Mouse (Mus musculus): ENCODE measurements around the gene Gm42372. TPM values are rescaled to one million over a fixed set of nuclear protein-coding genes. Genes with fewer than 3 reads are reported as not detected.

The Gm42372 gene
- total RNA-seq, 2 experiments from 2014 or later, result not detected

GRCm38 (mm10) chr7:16956410-16957265 lies 26.2 kb upstream of the Gm42372 start:
- intact Hi-C loops (cut with DNase I), result no loop called here
- no peak for DNase-seq (ENCODE audit: low spot score)

- intact Hi-C loops (cut with DNase I), result no loop called here
- DNase-seq (ENCODE audit: low spot score), result no peak
These were observed 23.2 kb upstream of the Gm42372 start, which contains the start of gene Pnmal1 for GRCm38 (mm10) chr7:16959539-16960187. Gene Pnmal1 (plus strand): TSS chr7:16959679.

GRCm38 (mm10) chr7:16961678-16962077 lies 21.2 kb upstream of the Gm42372 start:
- intact Hi-C loops (cut with DNase I), result no loop called here
- DNase-seq (ENCODE audit: low spot score), result no peak

GRCm38 (mm10) chr7:16968414-16968813 lies 14.5 kb upstream of the Gm42372 start:
- intact Hi-C loops (cut with DNase I), result no loop called here
- no peak for DNase-seq (ENCODE audit: low spot score)

- intact Hi-C loops (cut with DNase I), result no loop called here
- no peak for DNase-seq (ENCODE audit: low spot score)
These were observed 11.7 kb upstream of the Gm42372 start for GRCm38 (mm10) chr7:16971160-16971559.

GRCm38 (mm10) chr7:16974018-16974417 lies 8.9 kb upstream of the Gm42372 start:
- DNase-seq (ENCODE audit: low spot score), result peak; percentile 53
- intact Hi-C loops (cut with DNase I), result no loop called here

- no peak for DNase-seq (ENCODE audit: low spot score)
- intact Hi-C loops (cut with DNase I), result no loop called here
These were observed 6.6 kb upstream of the Gm42372 start for GRCm38 (mm10) chr7:16976298-16976697.

- DNase-seq (ENCODE audit: low spot score), result no peak
- intact Hi-C loops (cut with DNase I), result no loop called here
These were observed 4.7 kb upstream of the Gm42372 start for GRCm38 (mm10) chr7:16978173-16978572.

- intact Hi-C loops (cut with DNase I), result no loop called here
- no peak for DNase-seq (ENCODE audit: low spot score)
These were observed 4.3 kb upstream of the Gm42372 start for GRCm38 (mm10) chr7:16978593-16978992.

GRCm38 (mm10) chr7:16980348-16980747 lies 2.5 kb upstream of the Gm42372 start:
- no peak for DNase-seq (ENCODE audit: low spot score)
- intact Hi-C loops (cut with DNase I), result no loop called here

- no peak for DNase-seq (ENCODE audit: low spot score)
- intact Hi-C loops (cut with DNase I), result no loop called here
These were observed 4.8 kb downstream of the Gm42372 start for GRCm38 (mm10) chr7:16987541-16988149.

- intact Hi-C loops (cut with DNase I), result no loop called here
These were observed 5.5 kb downstream of the Gm42372 start for GRCm38 (mm10) chr7:16988405-16988804.

GRCm38 (mm10) chr7:16990006-16990744 lies 7.3 kb downstream of the Gm42372 start:
- DNase-seq (ENCODE audit: low spot score), result no peak
- intact Hi-C loops (cut with DNase I), result no loop called here

More at GRCm38 (mm10) chr7:16988405-16988804, 5.5 kb downstream of the Gm42372 start:
- DNase-seq (ENCODE audit: low spot score), result no peak

GRCm38 (mm10) chr7:16991681-16992450 lies 9.0 kb downstream of the Gm42372 start:
- no peak for DNase-seq (ENCODE audit: low spot score)
- intact Hi-C loops (cut with DNase I), result no loop called here

- DNase-seq (ENCODE audit: low spot score), result no peak
- intact Hi-C loops (cut with DNase I), result no loop called here
These were observed 9.5 kb downstream of the Gm42372 start, which contains the start of gene Ccdc8 for GRCm38 (mm10) chr7:16992451-16992807. Gene Ccdc8 (plus strand): TSS chr7:16992708.

- peak; percentile 87 for DNase-seq (ENCODE audit: low spot score)
- intact Hi-C loops (cut with DNase I), result no loop called here
These were observed 10.9 kb downstream of the Gm42372 start for GRCm38 (mm10) chr7:16993651-16994399.

GRCm38 (mm10) chr7:16994400-16994799 lies 11.5 kb downstream of the Gm42372 start:
- intact Hi-C loops (cut with DNase I), result no loop called here

GRCm38 (mm10) chr7:16995345-16995744 lies 12.5 kb downstream of the Gm42372 start:
- intact Hi-C loops (cut with DNase I), result no loop called here

More at GRCm38 (mm10) chr7:16994400-16994799, 11.5 kb downstream of the Gm42372 start:
- DNase-seq (ENCODE audit: low spot score), result no peak

GRCm38 (mm10) chr7:16999233-16999632 lies 16.3 kb downstream of the Gm42372 start:
- DNase-seq (ENCODE audit: low spot score), result no peak
- intact Hi-C loops (cut with DNase I), result no loop called here

More at GRCm38 (mm10) chr7:16995345-16995744, 12.5 kb downstream of the Gm42372 start:
- DNase-seq (ENCODE audit: low spot score), result no peak

All from heart, postnatal 25 days (tissue).